ENCODE assay signal across 10 mouse cellular contexts in the genomic region with DNA sequence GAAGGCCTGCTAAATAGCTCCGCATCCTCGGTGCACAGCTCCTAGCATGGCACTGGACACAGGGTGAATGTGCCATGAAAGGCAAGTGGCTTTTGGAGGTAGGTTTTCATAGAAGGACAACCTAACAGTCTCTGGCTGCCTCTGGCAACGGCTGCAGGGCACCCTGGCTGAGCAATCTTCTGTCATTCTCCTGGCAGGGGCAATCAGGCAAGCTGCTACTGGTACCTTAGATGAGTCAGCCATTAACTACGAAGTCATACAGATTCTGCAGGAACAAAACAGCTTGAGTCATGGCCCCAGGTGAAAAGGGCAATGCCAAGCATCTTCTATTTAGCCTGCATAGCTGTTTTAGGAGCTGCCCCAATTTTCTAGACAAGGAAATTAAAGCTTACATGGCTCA.
A peak's percentile ranks its signal among the peaks of the same experiment; 100 is the strongest.
DNase-seq lines count a peak whose midpoint lies in the region; ATAC-seq and TF ChIP-seq lines count a peak whose summit lies in the region.
"Had no signal": no experiment of that assay in that cellular context is flagged by ENCODE, and none has a peak within 500 bp of the region (broad histone marks: within the 10 kb centered on the region; RNA-seq: fewer than 3 reads in every experiment).

No protein-coding gene starts in this region.

- TF ChIP-seq EP300 in stomach, postnatal 0 days (optimal IDR thresholded peaks at IDR 0.05) = no peak

- H3K36me3 ChIP-seq in hindbrain, embryonic 11.5 days (ENCODE audit: control insufficient read depth, insufficient read depth, low read length) = no peaks in the 10 kb centered on the region
- no peaks in the 10 kb centered on the region for H3K36me3 ChIP-seq in stomach, postnatal 0 days (ENCODE audit: control insufficient read depth, insufficient read depth, low read length)
- H3K36me3 ChIP-seq: embryonic facial prominence, embryonic 15.5 days had no signal

- TF ChIP-seq CTCF in layer of hippocampus, adult 2 months (conservative IDR thresholded peaks at IDR 0.05) = no peak
- TF ChIP-seq CTCF in stomach, postnatal 0 days (IDR thresholded peaks at IDR 0.05; ENCODE audit: low read depth) = no peak

- DNase-seq in layer of hippocampus, adult 2 months (ENCODE audit: low spot score in 2 of 2) = no peak
- no peak for DNase-seq in layer of hippocampus, adult 18-20 months (ENCODE audit: low spot score in 2 of 2)
- peak; percentile 31 for DNase-seq in cerebellum, adult 11 months
- no peak for DNase-seq in hindbrain, embryonic 11.5 days (ENCODE audit: low spot score)
- DNase-seq in stomach, postnatal 0 days (ENCODE audit: low spot score) = peak; percentile 14
- no peak for DNase-seq in ovary, postnatal 10 days (ENCODE audit: low spot score)
- DNase-seq in spleen, postnatal 10 days (ENCODE audit: low spot score in 2 of 2) = no peak
- DNase-seq in layer of hippocampus, adult 11-12 months (ENCODE audit: low spot score) = no peak
- DNase-seq: kidney, postnatal 25 days had no signal

- H3K27me3 ChIP-seq in hindbrain, embryonic 11.5 days (ENCODE audit: control insufficient read depth, insufficient read depth, low read length) = no peaks in the 10 kb centered on the region
- no peaks in the 10 kb centered on the region for H3K27me3 ChIP-seq in stomach, postnatal 0 days (ENCODE audit: control insufficient read depth, insufficient read depth, low read length)
- H3K27me3 ChIP-seq: embryonic facial prominence, embryonic 15.5 days had no signal

- 62% methylated on average over 4 of the region's 4 CpGs for WGBS in hindbrain, embryonic 11.5 days
- WGBS in stomach, postnatal 0 days = 53% methylated on average over 4 of the region's 4 CpGs

- peak overlapping the region; percentile 91 for H3K27ac ChIP-seq in layer of hippocampus, adult 2 months
- no peak overlapping the region; the same call in 1 of the 2 replicates for H3K27ac ChIP-seq in hindbrain, embryonic 11.5 days (ENCODE audit: low read depth, low read length)
- H3K27ac ChIP-seq in stomach, postnatal 0 days (replicated peaks) = peak overlapping the region; percentile 65; the same call in 1 of the 2 replicates

- ATAC-seq in hindbrain, embryonic 11.5 days (ENCODE audit: low FRiP score) = no peak
- peak; percentile 56; the same call in 1 of the 2 replicates for ATAC-seq in stomach, postnatal 0 days (ENCODE audit: low FRiP score, low TSS enrichment)

- no peaks in the 10 kb centered on the region for H3K9me3 ChIP-seq in hindbrain, embryonic 11.5 days (ENCODE audit: control insufficient read depth, low read length)
- no peaks in the 10 kb centered on the region for H3K9me3 ChIP-seq in stomach, postnatal 0 days (ENCODE audit: control insufficient read depth, low read length)
- H3K9me3 ChIP-seq: embryonic facial prominence, embryonic 15.5 days had no signal

- H3K4me1 ChIP-seq in hindbrain, embryonic 11.5 days (replicated peaks; ENCODE audit: control insufficient read depth, insufficient read depth, low read length) = no peaks in the 10 kb centered on the region
- peaks cover 2% of the 10 kb centered on the region; the same call in 1 of the 2 replicates for H3K4me1 ChIP-seq in stomach, postnatal 0 days (replicated peaks; ENCODE audit: control insufficient read depth, insufficient read depth)

- peak overlapping the region; percentile 48; the same call in 1 of the 2 replicates for H3K9ac ChIP-seq in hindbrain, embryonic 11.5 days (ENCODE audit: low read depth, low read length)
- no peak overlapping the region for H3K9ac ChIP-seq in stomach, postnatal 0 days (ENCODE audit: low read length)
- H3K9ac ChIP-seq: embryonic facial prominence, embryonic 15.5 days had no signal

- H3K4me2 ChIP-seq in hindbrain, embryonic 11.5 days (replicated peaks; ENCODE audit: low read depth, low read length) = no peak overlapping the region
- no peak overlapping the region for H3K4me2 ChIP-seq in stomach, postnatal 0 days (replicated peaks; ENCODE audit: low read depth)
- H3K4me2 ChIP-seq: embryonic facial prominence, embryonic 15.5 days had no signal

- H3K4me3 ChIP-seq in layer of hippocampus, adult 2 months = no peak overlapping the region
- H3K4me3 ChIP-seq in hindbrain, embryonic 11.5 days (ENCODE audit: low read depth, low read length) = no peak overlapping the region
- H3K4me3 ChIP-seq in stomach, postnatal 0 days (ENCODE audit: low read depth, low read length) = no peak overlapping the region
- H3K4me3 ChIP-seq: embryonic facial prominence, embryonic 15.5 days had no signal

Comparison
In these comparisons a context has a peak if more than half of its experiments do, and no peak if none do; other contexts are left out.
1. DNase-seq: peak in cerebellum, adult 11 months (single experiment) and stomach, postnatal 0 days (single experiment); none in layer of hippocampus, adult 2 months (0 of 2), layer of hippocampus, adult 18-20 months (0 of 2), hindbrain, embryonic 11.5 days (single experiment), ovary, postnatal 10 days (single experiment), spleen, postnatal 10 days (0 of 2) and layer of hippocampus, adult 11-12 months (single experiment).